Mouse (Mus musculus) embryonic facial prominence, embryonic 15.5 days (tissue): ENCODE measurements around the gene Mx1. TPM values are rescaled to one million over a fixed set of nuclear protein-coding genes. Genes with fewer than 3 reads are reported as not detected.

Experiments
- ATAC-seq: fragments of 200-750 bp; cut with Nextera tagmentation; 2 replicates; pipeline ENCODE4 v1.8.0; 2017; ENCODE audit warnings: low read depth, moderate TSS enrichment; ENCODE audit not compliant: insufficient number of reproducible peaks, low FRiP score, low TSS enrichment
- H3K27ac ChIP-seq: fragments of 300-500 bp; sonication (generic); replicated peaks from 2 replicates; pipeline ENCODE4 v1.5.1; 2015; ENCODE audit warnings: mild to moderate bottlenecking, inconsistent platforms
- H3K27me3 ChIP-seq: fragments of 300-500 bp; sonication (generic); 2 replicates; pipeline ENCODE4 v1.6.1; 2015; ENCODE audit warnings: inconsistent platforms
- H3K36me3 ChIP-seq: fragments of 300-500 bp; sonication (generic); 2 replicates; pipeline ENCODE4 v1.6.1; 2015; ENCODE audit warnings: mild to moderate bottlenecking, inconsistent platforms
- H3K4me1 ChIP-seq: fragments of 300-500 bp; sonication (generic); 2 replicates; pipeline ENCODE4 v1.6.1; 2015; ENCODE audit warnings: inconsistent platforms
- H3K4me2 ChIP-seq: fragments of 300-500 bp; sonication (generic); replicated peaks from 2 replicates; pipeline ENCODE4 v1.6.1; 2015; ENCODE audit warnings: mild to moderate bottlenecking, inconsistent platforms
- H3K4me3 ChIP-seq: fragments of 300-500 bp; sonication (generic); replicated peaks from 2 replicates; pipeline ENCODE4 v1.5.1; 2015; ENCODE audit warnings: mild to moderate bottlenecking, inconsistent platforms
- H3K9ac ChIP-seq: fragments of 300-500 bp; sonication (generic); 2 replicates; pipeline ENCODE4 v1.6.1; 2015; ENCODE audit warnings: inconsistent platforms
- H3K9me3 ChIP-seq: fragments of 300-500 bp; sonication (generic); replicated peaks from 2 replicates; pipeline ENCODE4 v1.6.1; 2016; ENCODE audit warnings: inconsistent platforms
- whole genome bisulfite sequencing: fragments of 180-500 bp; shearing (Covaris S2); methylation state at CpG from one replicate; pipeline ENCODE4 v1.1.7; 2015; 5-methylcytosine and 5-hydroxymethylcytosine counted together
- polyA plus RNA-seq: library from polyadenylated mRNA; unstranded; fragments of >200 nt; fragmentation: Nextera tagmentation; extraction: Ambion mirVana; gene quantifications from 2 replicates; pipeline ENCODE4 v1.2.1, GENCODE M21; 2015

Mx1 gene
- 0.37 and 0.39 TPM in 2 replicates for polyA plus RNA-seq

GRCm38 (mm10) chr16:97462481-97463181 lies at the start of gene Mx1:
Gene Mx1, minus strand, starts transcription at chr16:97462907.
- H3K4me3 ChIP-seq: no peak within 1 kb of the TSS
- no peaks in the 10 kb centered on the region for H3K27me3 ChIP-seq
- H3K9me3 ChIP-seq: no peaks in the 10 kb centered on the region
- H3K9ac ChIP-seq: no peak within 1 kb of the TSS
- no peak within 1 kb of the TSS for H3K4me2 ChIP-seq
- no peaks in the 10 kb centered on the region for H3K36me3 ChIP-seq
- WGBS: 20% methylated on average over 4 of the region's 4 CpGs
- ATAC-seq: peak; percentile 79
- peaks cover 14% of the 10 kb centered on the region for H3K4me1 ChIP-seq
- H3K27ac ChIP-seq: no peak within 1 kb of the TSS

GRCm38 (mm10) chr16:97512347-97512751 lies 49.6 kb upstream of the Mx1 start:
- Histone ChIP-seq H3K9ac (no peak overlapping the region), H3K4me1 (no peaks in the 10 kb centered on the region), H3K9me3 (no peaks in the 10 kb centered on the region), H3K27me3 (no peaks in the 10 kb centered on the region; the same call in 1 of the 2 replicates), H3K4me2 (no peak overlapping the region), H3K36me3 (no peaks in the 10 kb centered on the region), H3K4me3 (no peak overlapping the region), H3K27ac (no peak overlapping the region)
- WGBS: 81% methylated on average over 12 of the region's 12 CpGs
- ATAC-seq: no peak

- no peak overlapping the region for H3K27ac ChIP-seq
- no peaks in the 10 kb centered on the region for H3K9me3 ChIP-seq
- H3K27me3 ChIP-seq: no peaks in the 10 kb centered on the region; the same call in 1 of the 2 replicates
- H3K9ac ChIP-seq: no peak overlapping the region
- ATAC-seq: no peak
- no peaks in the 10 kb centered on the region for H3K36me3 ChIP-seq
- no peaks in the 10 kb centered on the region for H3K4me1 ChIP-seq
- no peak overlapping the region for H3K4me3 ChIP-seq
- H3K4me2 ChIP-seq: no peak overlapping the region
Observed at GRCm38 (mm10) chr16:97511495-97511894, 48.8 kb upstream of the Mx1 start.

GRCm38 (mm10) chr16:97510849-97511248 lies 48.1 kb upstream of the Mx1 start:
- H3K4me3 ChIP-seq: no peak overlapping the region
- H3K27me3 ChIP-seq: no peaks in the 10 kb centered on the region; the same call in 1 of the 2 replicates
- H3K9ac ChIP-seq: no peak overlapping the region
- no peak for ATAC-seq
- no peak overlapping the region for H3K4me2 ChIP-seq
- H3K9me3 ChIP-seq: no peaks in the 10 kb centered on the region
- no peaks in the 10 kb centered on the region for H3K4me1 ChIP-seq
- H3K36me3 ChIP-seq: no peaks in the 10 kb centered on the region
- 39% methylated on average over 5 of the region's 5 CpGs for WGBS
- H3K27ac ChIP-seq: no peak overlapping the region

GRCm38 (mm10) chr16:97507783-97508182 lies 45.1 kb upstream of the Mx1 start:
- ATAC-seq: no peak

GRCm38 (mm10) chr16:97504793-97505192 lies 42.1 kb upstream of the Mx1 start:
- H3K4me3 ChIP-seq: no peak overlapping the region
- H3K36me3 ChIP-seq: no peaks in the 10 kb centered on the region
- WGBS: 81% methylated on average over 3 of the region's 3 CpGs
- no peaks in the 10 kb centered on the region for H3K9me3 ChIP-seq
- H3K27ac ChIP-seq: no peak overlapping the region
- H3K9ac ChIP-seq: no peak overlapping the region
- no peaks in the 10 kb centered on the region for H3K27me3 ChIP-seq
- H3K4me1 ChIP-seq: no peaks in the 10 kb centered on the region
- no peak for ATAC-seq
- no peak overlapping the region for H3K4me2 ChIP-seq

More at GRCm38 (mm10) chr16:97507783-97508182, 45.1 kb upstream of the Mx1 start:
- H3K36me3 ChIP-seq: no peaks in the 10 kb centered on the region
- no peak overlapping the region for H3K4me2 ChIP-seq
- H3K4me3 ChIP-seq: no peak overlapping the region
- no peaks in the 10 kb centered on the region; the same call in 1 of the 2 replicates for H3K27me3 ChIP-seq
- H3K4me1 ChIP-seq: no peaks in the 10 kb centered on the region
- H3K9ac ChIP-seq: no peak overlapping the region
- no peaks in the 10 kb centered on the region for H3K9me3 ChIP-seq
- H3K27ac ChIP-seq: no peak overlapping the region

GRCm38 (mm10) chr16:97503849-97504248 lies 41.1 kb upstream of the Mx1 start:
- 78% methylated on average over 3 of the region's 3 CpGs for WGBS
- no peak for ATAC-seq
- Histone ChIP-seq H3K4me1 (no peaks in the 10 kb centered on the region), H3K27ac (no peak overlapping the region), H3K9ac (no peak overlapping the region), H3K36me3 (no peaks in the 10 kb centered on the region), H3K4me2 (no peak overlapping the region), H3K27me3 (no peaks in the 10 kb centered on the region), H3K9me3 (no peaks in the 10 kb centered on the region), H3K4me3 (no peak overlapping the region)

- Histone ChIP-seq H3K27ac (no peak overlapping the region), H3K27me3 (no peaks in the 10 kb centered on the region), H3K4me2 (no peak overlapping the region), H3K9ac (no peak overlapping the region), H3K9me3 (no peaks in the 10 kb centered on the region), H3K36me3 (no peaks in the 10 kb centered on the region), H3K4me3 (no peak overlapping the region), H3K4me1 (no peaks in the 10 kb centered on the region)
- ATAC-seq: no peak
- WGBS: 84% methylated on average over 7 of the region's 7 CpGs
Observed at GRCm38 (mm10) chr16:97500901-97501300, 38.2 kb upstream of the Mx1 start.

GRCm38 (mm10) chr16:97499450-97499849 lies 36.7 kb upstream of the Mx1 start:
- Histone ChIP-seq H3K36me3 (no peaks in the 10 kb centered on the region), H3K4me2 (no peak overlapping the region), H3K9me3 (no peaks in the 10 kb centered on the region), H3K4me1 (no peaks in the 10 kb centered on the region), H3K27ac (no peak overlapping the region), H3K9ac (no peak overlapping the region), H3K27me3 (no peaks in the 10 kb centered on the region), H3K4me3 (no peak overlapping the region)
- no peak for ATAC-seq
- WGBS: 84% methylated on average over 7 of the region's 7 CpGs

GRCm38 (mm10) chr16:97498139-97498538 lies 35.4 kb upstream of the Mx1 start:
- no peaks in the 10 kb centered on the region for H3K4me1 ChIP-seq
- H3K27me3 ChIP-seq: no peaks in the 10 kb centered on the region
- ATAC-seq: no peak
- 93% methylated on average over 3 of the region's 3 CpGs for WGBS
- H3K9ac ChIP-seq: no peak overlapping the region
- no peak overlapping the region for H3K27ac ChIP-seq
- H3K4me2 ChIP-seq: no peak overlapping the region
- H3K9me3 ChIP-seq: no peaks in the 10 kb centered on the region
- H3K4me3 ChIP-seq: no peak overlapping the region
- H3K36me3 ChIP-seq: no peaks in the 10 kb centered on the region

- 51% methylated on average over 5 of the region's 5 CpGs for WGBS
- no peak overlapping the region for H3K27ac ChIP-seq
- H3K4me2 ChIP-seq: no peak overlapping the region
- no peak overlapping the region for H3K4me3 ChIP-seq
- H3K4me1 ChIP-seq: no peaks in the 10 kb centered on the region
- ATAC-seq: no peak
- H3K9me3 ChIP-seq: no peaks in the 10 kb centered on the region
- no peak overlapping the region for H3K9ac ChIP-seq
- H3K36me3 ChIP-seq: no peaks in the 10 kb centered on the region
- H3K27me3 ChIP-seq: no peaks in the 10 kb centered on the region
Observed at GRCm38 (mm10) chr16:97497682-97498081, 35.0 kb upstream of the Mx1 start.

GRCm38 (mm10) chr16:97496026-97496425 lies 33.3 kb upstream of the Mx1 start:
- no peaks in the 10 kb centered on the region for H3K36me3 ChIP-seq
- H3K27ac ChIP-seq: no peak overlapping the region
- no peaks in the 10 kb centered on the region for H3K4me1 ChIP-seq
- no peaks in the 10 kb centered on the region for H3K27me3 ChIP-seq
- H3K4me2 ChIP-seq: no peak overlapping the region
- no peak overlapping the region for H3K9ac ChIP-seq
- no peaks in the 10 kb centered on the region for H3K9me3 ChIP-seq
- H3K4me3 ChIP-seq: no peak overlapping the region
- ATAC-seq: no peak
- WGBS: 52% methylated on average over 3 of the region's 3 CpGs
